Mouse (Mus musculus) fat pad, adult 2 months (tissue): ENCODE results near the gene Fam53b.

Experiments used
- DNase-seq: peaks from one replicate; pipeline ENCODE4 v3.0.0-alpha.2; 2011; ENCODE audit warnings: low read depth, low spot score; ENCODE audit errors: extremely low read depth

Fam53b gene

GRCm38 (mm10) chr7:132713483-132714126 is 100.1 kb downstream of the Fam53b start:
- no peak for DNase-seq

- no peak for DNase-seq
These were observed 100.7 kb downstream of the Fam53b start for GRCm38 (mm10) chr7:132712956-132713355.

GRCm38 (mm10) chr7:132712044-132712708 is 101.5 kb downstream of the Fam53b start:
- DNase-seq, result no peak

GRCm38 (mm10) chr7:132711579-132711978 is 102.1 kb downstream of the Fam53b start:
- no peak for DNase-seq

- DNase-seq, result no peak
These were observed 108.6 kb downstream of the Fam53b start for GRCm38 (mm10) chr7:132705130-132705529.

- DNase-seq, result no peak
These were observed 109.3 kb downstream of the Fam53b start for GRCm38 (mm10) chr7:132704310-132704875.

GRCm38 (mm10) chr7:132703515-132704309 is 110.0 kb downstream of the Fam53b start:
- no peak for DNase-seq

GRCm38 (mm10) chr7:132702492-132703070 is 111.1 kb downstream of the Fam53b start:
- no peak for DNase-seq

- no peak for DNase-seq
These were observed 111.7 kb downstream of the Fam53b start for GRCm38 (mm10) chr7:132702024-132702423.

- DNase-seq, result no peak
These were observed 112.3 kb downstream of the Fam53b start for GRCm38 (mm10) chr7:132701412-132701811.

GRCm38 (mm10) chr7:132700107-132700506 is 113.6 kb downstream of the Fam53b start:
- no peak for DNase-seq

GRCm38 (mm10) chr7:132699639-132700038 is 114.0 kb downstream of the Fam53b start:
- DNase-seq, result no peak

GRCm38 (mm10) chr7:132699165-132699564 is 114.5 kb downstream of the Fam53b start:
- DNase-seq, result no peak

GRCm38 (mm10) chr7:132698737-132699136 is 114.9 kb downstream of the Fam53b start:
- DNase-seq, result no peak

- no peak for DNase-seq
These were observed 116.4 kb downstream of the Fam53b start for GRCm38 (mm10) chr7:132697258-132697796.

- DNase-seq, result peak; percentile 43
These were observed 120.1 kb downstream of the Fam53b start for GRCm38 (mm10) chr7:132693561-132693960.

GRCm38 (mm10) chr7:132692719-132693118 is 121.0 kb downstream of the Fam53b start:
- no peak for DNase-seq

GRCm38 (mm10) chr7:132690716-132691472 is 122.8 kb downstream of the Fam53b start:
- DNase-seq, result no peak

GRCm38 (mm10) chr7:132689722-132690121 is 124.0 kb downstream of the Fam53b start:
- no peak for DNase-seq

GRCm38 (mm10) chr7:132688721-132689120 is 125.0 kb downstream of the Fam53b start:
- no peak for DNase-seq
